Mouse (Mus musculus): ENCODE results near the gene Zbtb18.

The Zbtb18 gene

GRCm38 (mm10) chr1:177483612-177484011 lies 41.5 kb downstream of the Zbtb18 start:
- no peak for ATAC-seq (ENCODE audit: low TSS enrichment)

- no peak for ATAC-seq (ENCODE audit: low TSS enrichment)
Observed at GRCm38 (mm10) chr1:177484280-177484679, 42.1 kb downstream of the Zbtb18 start.

GRCm38 (mm10) chr1:177484680-177485079 lies 42.5 kb downstream of the Zbtb18 start:
- ATAC-seq (ENCODE audit: low TSS enrichment), result no peak

GRCm38 (mm10) chr1:177489844-177490243 lies 47.7 kb downstream of the Zbtb18 start:
- ATAC-seq (ENCODE audit: low TSS enrichment), result no peak

- ATAC-seq (ENCODE audit: low TSS enrichment), result no peak
Observed at GRCm38 (mm10) chr1:177490808-177491207, 48.7 kb downstream of the Zbtb18 start.

- ATAC-seq (ENCODE audit: low TSS enrichment), result no peak
Observed at GRCm38 (mm10) chr1:177491280-177491679, 49.1 kb downstream of the Zbtb18 start.

- ATAC-seq (ENCODE audit: low TSS enrichment), result no peak
Observed at GRCm38 (mm10) chr1:177494306-177494705, 52.2 kb downstream of the Zbtb18 start.

- no peak for ATAC-seq (ENCODE audit: low TSS enrichment)
Observed at GRCm38 (mm10) chr1:177494913-177495542, 52.9 kb downstream of the Zbtb18 start.
